Mouse (Mus musculus) MEL (cell line): Measurements from ENCODE around the gene Cep95. TPM values are rescaled to one million over a fixed set of nuclear protein-coding genes. Genes with fewer than 3 reads are reported as not detected.

Experiments used
- DNase-seq: peaks from one replicate; pipeline ENCODE4 v3.0.0; 2011; ENCODE audit warnings: low read depth, low spot score
- H3K27ac ChIP-seq: 2 replicates; pipeline ENCODE4 v1.5.1; 2012; ENCODE audit warnings: low read depth, mild to moderate bottlenecking, control low read depth, low read length, moderate library complexity; ENCODE audit not compliant: control insufficient read depth
- H3K27me3 ChIP-seq, 2 experiments: fragments of 150-350 bp in 1 of 2; sonication (generic) in 1 of 2; 2 replicates each; pipeline ENCODE4 v1.6.1; 2012; ENCODE audit warnings: low read length in 2 of 2, mild to moderate bottlenecking in 2 of 2, improper control_type of control experiment in 1 of 2, moderate library complexity in 1 of 2; ENCODE audit not compliant: insufficient read depth in 2 of 2, control insufficient read depth in 1 of 2
- H3K36me3 ChIP-seq, 2 experiments: 2 replicates each; pipeline ENCODE4 v1.6.1; 2012 to 2014; ENCODE audit warnings: low read length in 2 of 2, improper control_type of control experiment in 1 of 2, inconsistent platforms in 1 of 2, mild to moderate bottlenecking in 1 of 2; ENCODE audit not compliant: insufficient read depth in 2 of 2, control insufficient read depth in 1 of 2
- H3K4me1 ChIP-seq, 2 experiments: fragments of 150-350 bp in 1 of 2; sonication (generic) in 1 of 2; 2 replicates each; pipeline ENCODE4 v1.6.1; 2012; ENCODE audit warnings: low read length in 2 of 2, improper control_type of control experiment in 1 of 2, mild to moderate bottlenecking in 1 of 2; ENCODE audit not compliant: insufficient read depth in 2 of 2, control insufficient read depth in 1 of 2
- H3K4me3 ChIP-seq, 2 experiments: fragments of 150-350 bp in 1 of 2; sonication (generic) in 1 of 2; 2 replicates each; pipeline ENCODE4 v1.5.1; 2012; ENCODE audit warnings: low read depth in 2 of 2, low read length in 2 of 2, mild to moderate bottlenecking in 2 of 2, moderate library complexity in 2 of 2, control low read depth in 1 of 2, improper control_type of control experiment in 1 of 2; ENCODE audit not compliant: control insufficient read depth in 1 of 2, insufficient read depth in 1 of 2
- H3K79me2 ChIP-seq: 2 replicates; pipeline ENCODE4 v1.6.1; 2012; ENCODE audit warnings: mild to moderate bottlenecking, low read length, moderate library complexity; ENCODE audit not compliant: control insufficient read depth, poor library complexity, insufficient read depth
- H3K9ac ChIP-seq: 2 replicates; pipeline ENCODE4 v1.6.1; 2012; ENCODE audit warnings: low read depth, mild to moderate bottlenecking, control low read depth, low read length, moderate library complexity; ENCODE audit not compliant: control insufficient read depth, poor library complexity, severe bottlenecking
- H3K9me3 ChIP-seq: fragments of 150-350 bp; sonication (generic); replicated peaks from 2 replicates; pipeline ENCODE4 v1.6.1; 2012; ENCODE audit warnings: mild to moderate bottlenecking, low read length, improper control_type of control experiment, moderate library complexity; ENCODE audit not compliant: insufficient read depth
- BHLHE40 ChIP-seq: IDR thresholded peaks from 2 replicates; pipeline ENCODE4 v1.6.1; 2012; ENCODE audit warnings: low read depth, mild to moderate bottlenecking, inconsistent platforms, low read length, improper control_type of control experiment, borderline replicate concordance
- CHD1 ChIP-seq: IDR thresholded peaks from 2 replicates; pipeline ENCODE4 v1.6.1; 2012; ENCODE audit warnings: low read depth, mild to moderate bottlenecking, inconsistent platforms, low read length, improper control_type of control experiment
- CTCF ChIP-seq, 3 experiments: IDR thresholded peaks in 2 of 3; conservative IDR thresholded peaks in 1 of 3; 2 replicates each; pipeline ENCODE4 v1.5.1; 2011 to 2012; ENCODE audit warnings: low read length in 3 of 3, low read depth in 2 of 3, mild to moderate bottlenecking in 2 of 3, improper control_type of control experiment in 1 of 3, inconsistent platforms in 1 of 3, mixed read lengths in 1 of 3, moderate library complexity in 1 of 3; ENCODE audit not compliant: control insufficient read depth in 1 of 3, insufficient read depth in 1 of 3, poor library complexity in 1 of 3, severe bottlenecking in 1 of 3
- E2F4 ChIP-seq: IDR thresholded peaks from 2 replicates; pipeline ENCODE4 v1.6.1; 2011; ENCODE audit warnings: low read depth, low read length, improper control_type of control experiment, borderline replicate concordance
- ETS1 ChIP-seq: IDR thresholded peaks from 2 replicates; pipeline ENCODE4 v1.6.1; 2012; ENCODE audit warnings: low read depth, mild to moderate bottlenecking, inconsistent platforms, low read length, improper control_type of control experiment, moderate library complexity
- GATA1 ChIP-seq: IDR thresholded peaks from 2 replicates; pipeline ENCODE4 v1.6.1; 2011; ENCODE audit warnings: low read depth, low read length, improper control_type of control experiment
- JUND ChIP-seq: IDR thresholded peaks from 2 replicates; pipeline ENCODE4 v1.6.1; 2011; ENCODE audit warnings: low read depth, mild to moderate bottlenecking, improper control_type of control experiment, low read length
- MAFK ChIP-seq: IDR thresholded peaks from 2 replicates; pipeline ENCODE4 v1.6.1; 2011; ENCODE audit warnings: low read depth, mild to moderate bottlenecking, low read length, improper control_type of control experiment, borderline replicate concordance
- MAX ChIP-seq: IDR thresholded peaks from 2 replicates; pipeline ENCODE4 v1.6.1; 2011; ENCODE audit warnings: low read length, improper control_type of control experiment
- MAZ ChIP-seq: IDR thresholded peaks from 2 replicates; pipeline ENCODE4 v1.6.1; 2012; ENCODE audit warnings: low read depth, mild to moderate bottlenecking, inconsistent platforms, low read length, improper control_type of control experiment
- MEF2A ChIP-seq: IDR thresholded peaks from 2 replicates; pipeline ENCODE4 v1.6.1; 2014; ENCODE audit warnings: low read depth, mild to moderate bottlenecking, inconsistent platforms, low read length, improper control_type of control experiment; ENCODE audit not compliant: poor library complexity, insufficient replicate concordance, severe bottlenecking; ENCODE audit errors: extremely low read depth
- MYB ChIP-seq: IDR thresholded peaks from 2 replicates; pipeline ENCODE4 v1.6.1; 2011; ENCODE audit warnings: mild to moderate bottlenecking, low read depth, low read length, improper control_type of control experiment
- POLR2A ChIP-seq, 2 experiments: IDR thresholded peaks; 2 replicates each; pipeline ENCODE4 v1.6.1; 2011 to 2012; ENCODE audit warnings: low read length in 2 of 2, mild to moderate bottlenecking in 2 of 2, control low read depth in 1 of 2, improper control_type of control experiment in 1 of 2, low read depth in 1 of 2, moderate library complexity in 1 of 2; ENCODE audit not compliant: control insufficient read depth in 1 of 2, insufficient read depth in 1 of 2, poor library complexity in 1 of 2
- POLR2AphosphoS2 ChIP-seq: IDR thresholded peaks from 2 replicates; pipeline ENCODE4 v1.6.1; 2011; ENCODE audit warnings: low read length, improper control_type of control experiment
- TBP ChIP-seq: IDR thresholded peaks from 2 replicates; pipeline ENCODE4 v1.8.0; 2011; ENCODE audit warnings: low read depth, low read length, improper control_type of control experiment
- TCF12 ChIP-seq: IDR thresholded peaks from 2 replicates; pipeline ENCODE4 v1.6.1; 2014; ENCODE audit warnings: low read depth, mild to moderate bottlenecking, inconsistent platforms, low read length, improper control_type of control experiment, moderate library complexity
- ZKSCAN1 ChIP-seq: IDR thresholded peaks from 2 replicates; pipeline ENCODE4 v1.6.1; 2012; ENCODE audit warnings: low read depth, mild to moderate bottlenecking, inconsistent platforms, low read length, improper control_type of control experiment, moderate library complexity
- ZMIZ1 ChIP-seq: IDR thresholded peaks from 2 replicates; pipeline ENCODE4 v1.6.1; 2012; ENCODE audit warnings: low read depth, mild to moderate bottlenecking, inconsistent platforms, low read length, improper control_type of control experiment, moderate library complexity
- polyA plus RNA-seq, 2 experiments: library from polyadenylated mRNA; stranded (reverse) in 1 of 2; unstranded in 1 of 2; fragments of >175 nt in 1 of 2; fragments of >200 nt in 1 of 2; gene quantifications; 2 replicates each; pipeline versions ENCODE4 v1.2.1 to v1.2.4; 2012; ENCODE audit warnings: low replicate concordance in 2 of 2, low read depth in 1 of 2; ENCODE audit not compliant: insufficient read length in 2 of 2, insufficient read depth in 1 of 2, missing spikeins in 1 of 2
- total RNA-seq: library from RNA; depleted of rRNA; stranded (reverse); fragments of 300-350 nt; gene quantifications from 2 replicates; pipeline ENCODE4 v1.2.3, GENCODE M21; 2012

Gene Cep95
- total and polyA plus RNA-seq, 3 experiments, result 11.6 to 12.9 TPM; not detected in 1

GRCm38 (mm10) chr11:106782841-106783764 is 5.9 kb upstream of the Cep95 start:
- peaks cover under 1 to 9% of the 10 kb centered on the region in 2 experiments; a peak in 3 of 4 replicates for H3K4me1 ChIP-seq
- H3K36me3 ChIP-seq, result peaks cover 51 to 62% of the 10 kb centered on the region in 2 experiments
- no peak overlapping the region for H3K9ac ChIP-seq
- H3K4me3 ChIP-seq, result no peak overlapping the region
- H3K79me2 ChIP-seq, result peaks cover 43% of the 10 kb centered on the region
- TF ChIP-seq MAFK (no peak), JUND (no peak), ETS1 (no peak), POLR2AphosphoS2 (no peak), CHD1 (0 out of 2 replicates have a peak, but pooled peaks have one; percentile 35), E2F4 (no peak), ZMIZ1 (0 out of 2 replicates have a peak, but pooled peaks have one; percentile 64), TCF12 (no peak), MYB (no peak), ZKSCAN1 (peak; percentile 73; the same call in 1 of the 2 replicates), POLR2A (IDR thresholded peaks at IDR 0.05; ENCODE audit: control insufficient read depth in 1 of 2, insufficient read depth in 1 of 2, low read depth in 1 of 2, low read length in 2 of 2, poor library complexity in 1 of 2) (peak in 1 of 2 experiments; percentile 36; a peak in 1 of 4 replicates), GATA1 (no peak), BHLHE40 (no peak)
- H3K27me3 ChIP-seq, result no peaks in the 10 kb centered on the region
- H3K9me3 ChIP-seq, result no peaks in the 10 kb centered on the region
- no peak overlapping the region for H3K27ac ChIP-seq
- no peak for DNase-seq

DNA sequence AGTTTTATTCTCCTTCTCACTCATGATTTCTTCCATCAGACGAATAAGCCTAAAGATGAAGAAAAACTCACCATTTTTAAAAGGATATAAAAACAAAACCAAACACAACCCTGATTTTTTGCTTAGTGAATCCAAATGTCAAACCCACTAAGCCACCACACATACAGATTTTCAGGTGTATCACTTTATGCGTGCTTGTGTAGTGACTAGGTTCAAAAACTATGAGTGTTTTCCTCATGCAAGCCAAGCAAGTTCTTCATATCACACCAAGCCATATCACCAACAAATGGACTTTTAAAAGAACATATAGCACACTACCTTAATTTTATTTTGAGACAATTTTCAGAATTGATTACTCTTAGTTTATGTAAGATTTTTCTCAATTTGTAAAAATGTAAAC is 4.6 kb upstream of the Cep95 start:
- Histone ChIP-seq H3K36me3 (peaks cover 49 to 62% of the 10 kb centered on the region in 2 experiments), H3K27ac (no peak overlapping the region), H3K79me2 (peaks cover 42% of the 10 kb centered on the region), H3K27me3 (no peaks in the 10 kb centered on the region), H3K4me1 (peaks cover 0 to 9% of the 10 kb centered on the region in 2 experiments; a peak in 3 of 4 replicates), H3K4me3 (no peak overlapping the region), H3K9me3 (no peaks in the 10 kb centered on the region), H3K9ac (no peak overlapping the region)
- TF ChIP-seq MAZ, result no peak
- no peak for TF ChIP-seq MAX
- TF ChIP-seq TBP, result no peak
- TF ChIP-seq MEF2A, result no peak
- no peak for TF ChIP-seq CTCF (IDR thresholded peaks at IDR 0.05 in 2 of 3, conservative IDR thresholded peaks at IDR 0.05 in 1 of 3; ENCODE audit: control insufficient read depth in 1 of 3, insufficient read depth in 1 of 3, low read depth in 2 of 3, low read length in 3 of 3, poor library complexity in 1 of 3, severe bottlenecking in 1 of 3)
- DNase-seq, result no peak
